Mouse (Mus musculus): ENCODE data around the gene Akap8. TPM values are rescaled to one million over a fixed set of nuclear protein-coding genes. Genes with fewer than 3 reads are reported as not detected.

Gene Akap8
- polyA plus RNA-seq, 1 experiment: 14.0 TPM

- peaks cover 20% of the 10 kb centered on the region for H3K36me3 ChIP-seq (ENCODE audit: control insufficient read depth, insufficient read depth)
- H3K79me2 ChIP-seq (ENCODE audit: control insufficient read depth, insufficient read depth): peaks cover 3% of the 10 kb centered on the region
- H3K4me3 ChIP-seq: no peak overlapping the region
- no peaks in the 10 kb centered on the region for H3K27me3 ChIP-seq (ENCODE audit: control insufficient read depth, insufficient read depth, insufficient read length)
- no peak for TF ChIP-seq TCF3 (IDR thresholded peaks at IDR 0.05; ENCODE audit: insufficient read length, low read depth)
- no peak for TF ChIP-seq REST (IDR thresholded peaks at IDR 0.05; ENCODE audit: insufficient read depth, insufficient read length)
- no peak for TF ChIP-seq E2F4 (IDR thresholded peaks at IDR 0.05; ENCODE audit: insufficient read depth)
- TF ChIP-seq USF1 (IDR thresholded peaks at IDR 0.05; ENCODE audit: low read depth): no peak
- no peak for TF ChIP-seq TCF12 (IDR thresholded peaks at IDR 0.05; ENCODE audit: insufficient read depth, poor library complexity, severe bottlenecking)
- no peak for TF ChIP-seq SRF (IDR thresholded peaks at IDR 0.05; ENCODE audit: control insufficient read depth, insufficient read length, low read depth)
- no peak for TF ChIP-seq MYOG (IDR thresholded peaks at IDR 0.05; ENCODE audit: control insufficient read depth in 1 of 3, insufficient read depth in 1 of 3, insufficient read length in 2 of 3, low read depth in 2 of 3)
- no peak for TF ChIP-seq POLR2AphosphoS2 (IDR thresholded peaks at IDR 0.05; ENCODE audit: insufficient read length, low read depth)
- H3K4me2 ChIP-seq (ENCODE audit: low read depth): no peak overlapping the region
- no peak overlapping the region for H3ac ChIP-seq (ENCODE audit: control insufficient read depth, insufficient read length)
These were observed 20.1 kb upstream of the Akap8 start for GRCm38 (mm10) chr17:32341102-32341501.

- peaks cover 20% of the 10 kb centered on the region for H3K36me3 ChIP-seq (ENCODE audit: control insufficient read depth, insufficient read depth)
- H3ac ChIP-seq (ENCODE audit: control insufficient read depth, insufficient read length): no peak overlapping the region
- TF ChIP-seq POLR2AphosphoS2 (IDR thresholded peaks at IDR 0.05; ENCODE audit: insufficient read length, low read depth) (no peak), USF1 (IDR thresholded peaks at IDR 0.05; ENCODE audit: low read depth) (no peak), MYOG (IDR thresholded peaks at IDR 0.05; ENCODE audit: control insufficient read depth in 1 of 3, insufficient read depth in 1 of 3, insufficient read length in 2 of 3, low read depth in 2 of 3) (no peak), CEBPB (IDR thresholded peaks at IDR 0.05; ENCODE audit: insufficient read depth, poor library complexity, severe bottlenecking) (no peak), TCF12 (IDR thresholded peaks at IDR 0.05; ENCODE audit: insufficient read depth, poor library complexity, severe bottlenecking) (no peak), TCF3 (IDR thresholded peaks at IDR 0.05; ENCODE audit: insufficient read length, low read depth) (no peak), POLR2A (IDR thresholded peaks at IDR 0.05; ENCODE audit: insufficient read length, low read depth) (no peak), E2F4 (IDR thresholded peaks at IDR 0.05; ENCODE audit: insufficient read depth) (no peak), MAX (IDR thresholded peaks at IDR 0.05; ENCODE audit: low read depth) (no peak), SRF (IDR thresholded peaks at IDR 0.05; ENCODE audit: control insufficient read depth, insufficient read length, low read depth) (no peak), REST (IDR thresholded peaks at IDR 0.05; ENCODE audit: insufficient read depth, insufficient read length) (no peak), MYOD1 (IDR thresholded peaks at IDR 0.05; ENCODE audit: control insufficient read depth in 1 of 3, insufficient read length in 2 of 3, low read depth in 2 of 3) (no peak)
- no peak overlapping the region for H3K4me2 ChIP-seq (ENCODE audit: low read depth)
- no peak overlapping the region for H3K4me3 ChIP-seq
- H3K79me2 ChIP-seq (ENCODE audit: control insufficient read depth, insufficient read depth): no peaks in the 10 kb centered on the region
- H3K27me3 ChIP-seq (ENCODE audit: control insufficient read depth, insufficient read depth, insufficient read length): no peaks in the 10 kb centered on the region
These were observed 19.1 kb upstream of the Akap8 start for GRCm38 (mm10) chr17:32340110-32340509.

- H3ac ChIP-seq (ENCODE audit: control insufficient read depth, insufficient read length): no peak overlapping the region
- no peaks in the 10 kb centered on the region for H3K27me3 ChIP-seq (ENCODE audit: control insufficient read depth, insufficient read depth, insufficient read length)
- peaks cover 26% of the 10 kb centered on the region for H3K36me3 ChIP-seq (ENCODE audit: control insufficient read depth, insufficient read depth)
- no peak overlapping the region for H3K4me2 ChIP-seq (ENCODE audit: low read depth)
- TF ChIP-seq REST (IDR thresholded peaks at IDR 0.05; ENCODE audit: insufficient read depth, insufficient read length): no peak
- TF ChIP-seq CEBPB (IDR thresholded peaks at IDR 0.05; ENCODE audit: insufficient read depth, poor library complexity, severe bottlenecking): no peak
- no peak for TF ChIP-seq SRF (IDR thresholded peaks at IDR 0.05; ENCODE audit: control insufficient read depth, insufficient read length, low read depth)
- no peak for TF ChIP-seq MAX (IDR thresholded peaks at IDR 0.05; ENCODE audit: low read depth)
- TF ChIP-seq USF1 (IDR thresholded peaks at IDR 0.05; ENCODE audit: low read depth): no peak
- TF ChIP-seq MYOD1 (IDR thresholded peaks at IDR 0.05; ENCODE audit: control insufficient read depth in 1 of 3, insufficient read length in 2 of 3, low read depth in 2 of 3): no peak
- TF ChIP-seq TCF3 (IDR thresholded peaks at IDR 0.05; ENCODE audit: insufficient read length, low read depth): no peak
- no peak for TF ChIP-seq MYOG (IDR thresholded peaks at IDR 0.05; ENCODE audit: control insufficient read depth in 1 of 3, insufficient read depth in 1 of 3, insufficient read length in 2 of 3, low read depth in 2 of 3)
- TF ChIP-seq POLR2AphosphoS2 (IDR thresholded peaks at IDR 0.05; ENCODE audit: insufficient read length, low read depth): no peak
- no peak for TF ChIP-seq POLR2A (IDR thresholded peaks at IDR 0.05; ENCODE audit: insufficient read length, low read depth)
- TF ChIP-seq E2F4 (IDR thresholded peaks at IDR 0.05; ENCODE audit: insufficient read depth): no peak
- no peak for TF ChIP-seq TCF12 (IDR thresholded peaks at IDR 0.05; ENCODE audit: insufficient read depth, poor library complexity, severe bottlenecking)
- H3K79me2 ChIP-seq (ENCODE audit: control insufficient read depth, insufficient read depth): no peaks in the 10 kb centered on the region
- H3K4me3 ChIP-seq: no peak overlapping the region
These were observed 14.8 kb upstream of the Akap8 start for GRCm38 (mm10) chr17:32335869-32336268.

- Histone ChIP-seq H3K4me3 (no peak overlapping the region), H3ac (ENCODE audit: control insufficient read depth, insufficient read length) (no peak overlapping the region), H3K79me2 (ENCODE audit: control insufficient read depth, insufficient read depth) (no peaks in the 10 kb centered on the region), H3K27me3 (ENCODE audit: control insufficient read depth, insufficient read depth, insufficient read length) (no peaks in the 10 kb centered on the region), H3K4me2 (ENCODE audit: low read depth) (no peak overlapping the region), H3K36me3 (ENCODE audit: control insufficient read depth, insufficient read depth) (peaks cover 27% of the 10 kb centered on the region)
- no peak for TF ChIP-seq POLR2AphosphoS2 (IDR thresholded peaks at IDR 0.05; ENCODE audit: insufficient read length, low read depth)
- no peak for TF ChIP-seq POLR2A (IDR thresholded peaks at IDR 0.05; ENCODE audit: insufficient read length, low read depth)
- no peak for TF ChIP-seq SRF (IDR thresholded peaks at IDR 0.05; ENCODE audit: control insufficient read depth, insufficient read length, low read depth)
- TF ChIP-seq USF1 (IDR thresholded peaks at IDR 0.05; ENCODE audit: low read depth): no peak
- no peak for TF ChIP-seq E2F4 (IDR thresholded peaks at IDR 0.05; ENCODE audit: insufficient read depth)
- TF ChIP-seq REST (IDR thresholded peaks at IDR 0.05; ENCODE audit: insufficient read depth, insufficient read length): no peak
- TF ChIP-seq MYOD1 (IDR thresholded peaks at IDR 0.05; ENCODE audit: control insufficient read depth in 1 of 3, insufficient read length in 2 of 3, low read depth in 2 of 3): no peak
- TF ChIP-seq TCF12 (IDR thresholded peaks at IDR 0.05; ENCODE audit: insufficient read depth, poor library complexity, severe bottlenecking): no peak
- TF ChIP-seq MYOG (IDR thresholded peaks at IDR 0.05; ENCODE audit: control insufficient read depth in 1 of 3, insufficient read depth in 1 of 3, insufficient read length in 2 of 3, low read depth in 2 of 3): no peak
- TF ChIP-seq TCF3 (IDR thresholded peaks at IDR 0.05; ENCODE audit: insufficient read length, low read depth): no peak
- TF ChIP-seq MAX (IDR thresholded peaks at IDR 0.05; ENCODE audit: low read depth): no peak
- TF ChIP-seq CEBPB (IDR thresholded peaks at IDR 0.05; ENCODE audit: insufficient read depth, poor library complexity, severe bottlenecking): no peak
These were observed 13.9 kb upstream of the Akap8 start for GRCm38 (mm10) chr17:32334921-32335320.

All from myocyte (in vitro differentiated cells).